Mouse (Mus musculus) neutrophil, adult 5-6 weeks (primary cell): ENCODE data around the gene Trim33. TPM values are rescaled to one million over a fixed set of nuclear protein-coding genes. Genes with fewer than 3 reads are reported as not detected.

ENCODE experiments used
- ATAC-seq: fragments of 151-379, 151-347 bp; 2 replicates; pipeline ENCODE4 v1.8.0; 2017; ENCODE audit warnings: mild to moderate bottlenecking, moderate TSS enrichment; ENCODE audit not compliant: insufficient number of reproducible peaks, poor library complexity, low FRiP score, severe bottlenecking; ENCODE audit errors: extremely low read depth
- total RNA-seq: library from RNA; stranded (forward); fragments of 200-1000 nt; gene quantifications from 2 replicates; pipeline ENCODE4 v1.2.3, GENCODE M21; 2017

The Trim33 gene
- total RNA-seq, 1 experiment from 2014 or later = 130 TPM

DNA sequence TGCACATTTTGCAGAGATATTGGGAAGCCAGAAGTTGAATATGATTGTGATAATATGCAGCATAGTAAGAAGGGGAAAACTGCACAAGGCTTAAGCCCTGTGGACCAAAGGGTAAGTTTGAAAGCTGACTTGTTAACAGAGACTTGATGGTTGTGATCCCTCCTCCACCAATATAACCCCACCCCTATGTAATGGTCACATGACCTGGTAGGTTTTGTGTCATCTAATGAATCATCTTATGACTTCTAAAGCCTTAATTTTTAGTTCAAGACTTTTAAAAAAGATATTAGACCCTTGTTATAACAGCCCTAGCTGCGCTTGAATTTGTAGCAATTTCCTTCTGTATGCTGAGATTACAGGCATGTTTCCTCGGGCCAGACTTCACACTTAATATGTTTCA, 67.6 kb downstream of the Trim33 start:
- no peak for ATAC-seq

DNA sequence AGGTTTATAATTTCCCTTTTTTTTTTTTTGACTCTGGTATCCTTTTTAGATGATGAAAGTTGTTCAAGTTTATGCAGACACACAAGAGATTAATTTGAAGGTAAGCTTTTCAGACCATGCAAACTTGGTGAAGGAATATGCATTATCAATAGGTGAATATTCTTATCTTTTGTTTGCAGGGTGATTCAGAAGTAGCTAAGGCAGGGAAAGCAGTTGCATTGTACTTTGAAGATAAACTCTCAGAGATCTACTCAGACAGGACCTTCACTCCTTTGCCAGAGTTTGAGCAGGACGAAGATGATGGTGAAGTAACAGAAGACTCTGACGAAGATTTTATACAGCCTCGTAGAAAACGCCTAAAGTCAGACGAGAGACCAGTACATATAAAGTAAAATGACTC, 74.4 kb downstream of the Trim33 start:
- no peak for ATAC-seq

DNA sequence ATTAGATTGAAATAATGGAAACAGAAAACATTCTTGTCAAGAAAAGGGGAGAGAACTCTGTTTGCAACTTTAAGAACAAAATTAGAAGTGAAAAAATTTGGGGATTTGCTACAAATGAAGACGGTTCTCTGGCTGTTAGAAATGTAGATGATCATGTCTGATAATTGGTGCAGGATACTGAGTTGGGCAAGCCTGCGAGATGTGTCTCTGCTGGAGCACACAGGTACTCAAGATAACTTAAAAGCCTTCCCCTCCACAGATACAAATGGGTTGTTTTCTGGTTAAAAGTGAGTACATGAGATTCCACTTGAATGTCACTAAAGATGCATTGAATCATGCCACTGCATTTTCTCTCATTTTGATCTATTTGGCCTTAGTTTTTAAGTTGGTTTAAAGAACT, 74.9 kb downstream of the Trim33 start:
- ATAC-seq = no peak

DNA sequence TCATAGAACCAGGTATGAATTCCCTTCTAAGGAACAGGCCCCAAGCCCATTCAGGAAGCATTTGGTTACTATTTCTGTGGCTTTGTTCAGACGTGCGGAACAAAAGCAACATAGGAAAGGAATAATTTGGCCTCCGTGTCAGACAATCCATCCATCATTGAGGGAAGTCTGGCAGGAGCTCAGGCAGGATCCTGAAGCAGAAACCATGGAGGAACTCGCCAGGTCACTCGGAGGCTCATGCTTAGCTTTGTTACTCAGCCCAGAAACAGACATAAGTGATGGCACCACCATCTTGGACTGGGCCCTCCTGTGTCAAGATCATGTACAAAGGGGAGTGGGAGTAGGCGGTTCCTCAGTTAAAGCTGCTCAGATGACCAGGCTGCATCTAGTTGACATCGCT, 82.1 kb downstream of the Trim33 start:
- no peak for ATAC-seq

DNA sequence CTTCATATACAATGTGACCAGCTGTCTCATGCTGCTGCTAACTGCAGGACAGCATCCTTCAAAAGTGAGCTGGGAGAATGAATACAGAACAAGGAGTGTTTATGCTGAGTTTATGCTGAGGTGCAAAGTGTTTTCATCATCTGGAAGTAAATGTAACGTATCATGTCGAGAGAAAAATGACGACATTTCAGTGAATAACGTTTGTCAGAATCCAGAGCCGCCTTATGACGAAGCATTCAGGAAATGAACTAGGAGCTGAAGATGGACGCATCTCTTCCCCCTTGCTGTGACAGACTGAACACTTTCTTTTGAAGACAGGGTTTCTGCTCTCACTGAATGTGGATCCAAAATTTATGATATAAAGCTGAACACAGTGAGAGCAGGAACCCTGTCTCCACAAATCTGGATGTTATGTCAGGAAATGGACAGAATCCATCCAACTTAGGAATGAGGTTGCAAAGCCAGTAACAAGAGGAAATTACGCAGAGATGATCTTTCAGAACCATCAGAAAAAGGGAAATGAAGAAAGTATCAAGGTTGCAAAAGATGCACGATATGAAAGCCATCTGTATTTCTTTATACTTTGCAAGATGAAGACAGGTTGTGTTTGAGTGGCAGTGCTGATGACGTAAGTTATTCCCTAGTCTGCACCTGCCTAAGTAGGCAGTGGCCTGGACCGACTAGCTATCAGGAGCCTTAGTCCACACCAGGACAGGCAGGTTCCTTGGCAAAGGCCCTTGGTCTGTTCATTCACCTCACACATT, 85.3 kb downstream of the Trim33 start:
- ATAC-seq = peak; percentile 30; the same call in 1 of the 2 replicates

DNA sequence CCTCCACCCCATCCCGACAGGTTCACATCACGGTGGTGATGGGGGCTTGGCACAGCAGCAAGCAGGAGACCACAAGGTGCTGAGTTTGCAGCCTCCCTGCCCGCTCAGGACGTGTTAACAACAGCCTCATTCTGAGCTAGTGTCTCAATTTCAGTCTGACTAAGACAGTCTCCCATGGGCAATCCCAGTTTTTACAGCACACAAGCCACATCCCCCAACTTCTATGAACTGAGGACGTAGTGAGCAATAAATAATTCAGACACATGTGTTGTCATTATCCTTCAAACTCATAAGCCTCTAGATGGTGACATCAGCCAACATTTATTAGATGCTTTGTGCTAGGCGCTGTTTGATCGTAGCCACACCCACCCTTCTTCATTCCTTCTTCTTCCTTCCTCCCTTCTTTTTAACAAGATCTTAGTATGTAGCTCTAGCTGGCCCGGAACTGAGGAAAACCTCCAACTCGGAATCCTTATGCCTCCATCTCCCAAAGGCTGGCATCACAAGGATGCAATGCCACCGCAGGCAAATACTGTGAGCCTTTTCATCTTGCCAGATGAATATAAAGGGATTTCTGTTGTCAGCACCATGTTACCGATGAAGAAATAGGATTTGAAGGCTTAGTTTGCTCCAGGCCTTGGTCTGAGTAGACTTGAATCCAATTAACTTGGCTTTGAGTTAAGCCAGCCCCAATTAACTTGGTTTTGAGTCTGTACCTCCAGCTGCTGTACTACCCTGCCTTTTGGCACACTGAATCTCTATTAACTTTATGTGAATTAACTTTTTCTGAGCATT, 88.3 kb downstream of the Trim33 start:
- no peak for ATAC-seq

DNA sequence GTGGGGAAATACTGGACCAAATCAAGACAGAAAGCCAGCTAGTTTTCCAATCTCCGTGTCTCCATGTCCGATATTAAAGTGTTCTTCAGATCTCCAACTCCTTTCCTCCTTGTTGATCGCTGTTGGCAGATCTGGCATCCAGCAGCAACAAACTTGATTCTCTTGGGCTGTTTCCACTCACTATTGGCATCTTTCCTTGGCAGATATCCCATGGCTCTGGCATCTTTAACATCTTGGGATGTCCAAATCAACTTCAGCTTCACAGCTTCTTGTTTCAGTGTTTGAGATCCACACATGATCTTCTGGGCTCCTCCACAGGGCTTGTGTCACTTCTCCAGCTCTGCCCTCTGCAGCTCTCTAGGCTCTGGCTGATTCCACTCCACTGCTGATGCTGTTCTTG, 89.6 kb downstream of the Trim33 start:
- ATAC-seq = no peak

DNA sequence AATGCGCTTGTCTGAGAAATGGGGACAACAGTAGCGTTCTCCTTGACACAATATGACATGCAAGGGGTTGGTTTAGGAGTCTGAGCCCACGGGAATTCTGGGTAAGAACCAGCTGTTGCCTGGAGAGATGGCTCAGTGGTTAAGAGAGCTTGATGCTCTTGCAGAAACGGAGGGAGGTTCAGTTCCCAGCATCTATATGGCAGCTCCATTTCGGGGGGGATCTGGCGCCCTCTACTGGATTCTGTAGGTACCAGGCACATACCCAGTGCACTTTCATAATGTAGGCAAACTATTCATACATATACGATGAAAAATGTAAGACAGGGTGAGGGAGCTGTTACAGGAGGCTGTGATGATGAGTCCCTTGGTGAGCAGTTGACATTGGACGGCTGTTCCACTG, 94.9 kb downstream of the Trim33 start:
- ATAC-seq = 0 out of 2 replicates have a peak, but pooled peaks have one; percentile 20

DNA sequence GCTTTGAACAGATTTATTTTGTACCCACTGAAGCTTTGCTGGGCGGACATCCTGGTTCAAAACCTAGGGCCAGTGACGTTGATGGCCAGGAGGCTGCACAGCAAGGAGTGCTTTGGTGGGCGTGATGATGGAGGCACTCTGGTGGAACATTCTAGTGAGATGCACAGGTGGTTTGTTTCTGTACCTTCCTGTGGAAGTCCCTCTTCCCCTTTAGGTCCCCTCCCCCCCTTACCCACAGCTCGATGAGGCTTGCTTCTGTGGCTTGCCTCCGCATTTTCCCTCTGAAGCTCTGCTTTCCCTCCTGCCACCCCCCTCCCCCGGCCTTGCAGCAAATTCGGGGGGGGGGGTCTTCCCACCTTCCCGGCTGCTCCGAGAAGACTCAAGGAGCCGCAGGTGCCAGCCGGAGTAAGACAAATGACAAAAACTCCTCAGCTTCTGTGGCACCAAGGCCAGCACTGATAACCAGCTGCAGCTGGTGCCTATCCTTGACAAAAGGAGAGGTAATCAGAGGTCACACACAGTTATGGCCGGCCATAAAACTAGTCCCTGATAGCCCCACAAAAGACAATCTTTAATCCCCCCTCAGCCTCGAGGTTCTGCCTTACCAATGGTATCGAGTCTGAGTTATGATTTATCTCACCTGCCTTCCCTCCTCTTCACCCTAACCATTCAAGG, 96.2 kb downstream of the Trim33 start:
- peak; percentile 65 for ATAC-seq

DNA sequence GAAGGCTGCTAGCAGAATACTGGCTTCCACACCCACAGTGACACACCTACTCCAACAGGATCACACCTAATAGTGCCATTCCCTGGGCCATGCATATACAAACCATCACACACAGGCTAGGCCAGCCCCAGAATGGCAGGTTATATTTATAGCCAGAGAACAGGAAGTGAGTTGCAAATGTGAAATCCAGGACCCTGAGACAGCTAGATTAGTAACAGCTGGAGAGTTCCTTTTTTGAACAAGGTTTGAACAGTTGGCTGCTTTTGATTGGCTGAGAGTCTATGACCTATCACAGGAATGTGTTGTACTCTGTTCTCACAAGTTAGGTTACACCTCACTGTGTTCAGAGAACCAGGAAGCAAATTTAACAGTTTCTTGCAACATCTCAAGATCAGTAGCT, 98.9 kb downstream of the Trim33 start:
- ATAC-seq = peak; percentile 87

DNA sequence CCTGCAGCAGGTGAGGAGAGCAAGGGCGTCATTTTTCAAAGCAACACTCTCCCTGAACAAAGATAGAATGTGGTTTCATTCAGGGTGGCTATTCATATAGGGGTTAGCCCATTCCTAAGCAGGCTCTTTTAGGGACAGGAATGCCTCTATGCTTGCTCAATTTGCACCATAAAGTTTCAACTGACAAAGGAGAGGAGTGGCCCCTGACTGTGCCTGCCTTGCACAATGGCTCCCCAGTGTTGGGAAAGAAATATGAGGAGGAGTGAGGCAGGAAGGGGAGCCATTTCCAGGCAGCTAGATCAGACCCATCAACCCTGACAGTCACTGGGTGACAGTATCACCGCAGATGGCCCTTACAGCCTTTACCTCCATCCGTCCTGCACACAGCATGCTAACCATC, 100.3 kb downstream of the Trim33 start:
- ATAC-seq = no peak

DNA sequence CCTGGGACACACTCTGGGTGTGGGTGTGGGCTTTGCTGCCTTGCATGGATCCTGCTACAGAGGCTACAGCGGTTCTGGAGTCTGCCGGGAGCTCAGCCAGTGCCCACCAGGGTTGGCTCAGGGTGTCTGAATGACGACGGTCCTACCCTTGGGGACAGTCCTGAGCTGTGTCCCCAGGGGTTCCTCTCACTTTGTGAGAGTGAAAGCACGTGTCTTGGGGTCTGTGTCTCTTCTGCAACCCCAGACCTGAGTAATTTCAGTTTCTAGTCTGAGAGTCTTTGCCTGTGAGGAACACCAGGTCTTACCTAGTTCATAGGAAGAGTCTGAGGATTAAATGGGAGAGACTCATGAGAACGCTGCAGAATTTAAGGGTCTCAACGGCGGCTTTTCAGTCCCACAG, 101.7 kb downstream of the Trim33 start:
- no peak for ATAC-seq

DNA sequence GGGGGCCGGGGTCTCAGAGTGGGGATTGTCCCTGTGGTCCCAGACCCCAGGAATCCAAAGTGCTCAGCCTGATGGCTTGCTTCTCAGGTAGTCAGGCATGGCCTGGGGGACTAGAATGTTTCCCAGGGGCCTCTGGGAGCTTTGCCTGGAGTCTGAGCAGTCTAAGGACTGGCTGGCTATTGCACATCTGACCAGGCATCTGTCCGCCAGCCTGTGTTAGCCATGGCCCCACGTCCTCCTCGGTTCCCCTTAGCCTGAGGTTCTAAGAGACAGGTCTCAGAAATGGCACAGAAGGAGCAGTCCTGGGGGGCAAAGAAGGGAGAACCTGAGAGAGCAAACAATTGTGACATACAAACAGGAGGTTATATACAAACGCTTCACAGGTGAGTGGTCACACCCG, 102.3 kb downstream of the Trim33 start:
- no peak for ATAC-seq

DNA sequence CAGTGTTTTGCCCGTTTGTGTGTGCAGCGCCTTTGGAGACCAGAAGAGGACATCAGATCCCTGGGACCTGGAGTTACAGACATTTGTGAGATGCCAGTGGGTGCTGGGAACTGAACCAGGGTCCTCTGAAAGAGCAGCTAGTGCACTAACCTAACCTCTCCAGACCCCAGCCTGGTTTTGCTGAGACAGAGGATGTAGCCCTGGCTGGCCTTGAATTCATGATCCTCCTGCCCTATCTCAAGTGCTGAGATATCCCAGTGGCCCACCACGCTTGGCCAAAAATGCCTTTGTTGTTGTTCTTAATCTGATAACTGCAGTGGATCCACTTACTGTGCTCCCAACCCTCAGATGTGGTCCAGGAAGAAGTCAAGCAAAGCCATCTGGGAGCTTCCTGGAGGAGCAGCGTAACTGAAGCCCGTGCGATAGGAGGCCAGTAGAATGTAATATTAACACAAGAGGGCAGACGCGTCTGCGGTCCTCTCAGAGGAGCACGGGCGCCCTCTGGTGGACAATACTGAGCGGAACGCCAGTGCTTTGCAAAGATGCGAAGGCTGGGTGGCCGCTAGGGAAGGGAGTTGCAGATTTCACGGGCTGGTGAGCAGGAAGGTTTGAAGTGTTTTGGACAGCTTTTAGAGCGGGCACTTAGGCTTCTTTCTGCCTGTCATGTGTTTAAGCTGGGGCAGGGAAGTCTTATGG, 103.9 kb downstream of the Trim33 start:
- peak; percentile 86 for ATAC-seq

DNA sequence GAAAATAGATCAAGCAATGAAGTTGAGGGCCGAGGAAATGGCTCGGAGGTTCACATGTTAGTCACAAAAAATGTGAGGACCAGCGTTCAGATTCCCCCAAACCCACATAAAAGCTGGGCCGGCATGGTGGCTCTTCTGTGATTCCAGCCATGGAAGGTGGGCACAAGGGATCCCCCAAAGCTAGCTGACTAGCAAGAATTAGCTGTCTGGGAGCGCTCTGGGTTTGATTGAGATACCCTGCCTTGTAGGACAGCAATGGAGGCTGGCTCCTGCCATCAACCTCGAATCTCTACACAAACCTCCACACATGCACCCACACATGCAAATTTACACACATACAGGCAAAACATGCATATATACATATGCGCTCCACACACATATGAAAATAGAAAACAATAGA, 105.4 kb downstream of the Trim33 start:
- no peak for ATAC-seq

DNA sequence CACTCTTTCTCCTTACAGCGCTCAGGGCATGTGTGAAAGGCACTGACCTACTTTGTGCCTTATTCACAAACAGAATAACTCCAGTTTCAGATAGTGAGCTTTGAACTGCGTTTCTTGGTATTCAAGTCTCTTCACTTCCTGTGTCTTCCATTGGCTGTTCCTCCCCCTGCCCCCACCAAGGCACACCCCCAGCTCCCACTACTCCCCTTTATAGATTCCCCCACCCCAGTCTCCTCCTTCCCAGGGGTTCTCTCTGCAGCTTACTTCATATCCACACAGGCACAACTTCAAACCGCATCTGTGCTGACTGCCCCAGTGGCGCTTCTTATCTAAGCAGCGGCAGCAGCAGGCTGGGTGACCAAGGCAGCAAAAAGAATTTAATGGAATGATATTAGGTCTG, 105.9 kb downstream of the Trim33 start:
- ATAC-seq = no peak

DNA sequence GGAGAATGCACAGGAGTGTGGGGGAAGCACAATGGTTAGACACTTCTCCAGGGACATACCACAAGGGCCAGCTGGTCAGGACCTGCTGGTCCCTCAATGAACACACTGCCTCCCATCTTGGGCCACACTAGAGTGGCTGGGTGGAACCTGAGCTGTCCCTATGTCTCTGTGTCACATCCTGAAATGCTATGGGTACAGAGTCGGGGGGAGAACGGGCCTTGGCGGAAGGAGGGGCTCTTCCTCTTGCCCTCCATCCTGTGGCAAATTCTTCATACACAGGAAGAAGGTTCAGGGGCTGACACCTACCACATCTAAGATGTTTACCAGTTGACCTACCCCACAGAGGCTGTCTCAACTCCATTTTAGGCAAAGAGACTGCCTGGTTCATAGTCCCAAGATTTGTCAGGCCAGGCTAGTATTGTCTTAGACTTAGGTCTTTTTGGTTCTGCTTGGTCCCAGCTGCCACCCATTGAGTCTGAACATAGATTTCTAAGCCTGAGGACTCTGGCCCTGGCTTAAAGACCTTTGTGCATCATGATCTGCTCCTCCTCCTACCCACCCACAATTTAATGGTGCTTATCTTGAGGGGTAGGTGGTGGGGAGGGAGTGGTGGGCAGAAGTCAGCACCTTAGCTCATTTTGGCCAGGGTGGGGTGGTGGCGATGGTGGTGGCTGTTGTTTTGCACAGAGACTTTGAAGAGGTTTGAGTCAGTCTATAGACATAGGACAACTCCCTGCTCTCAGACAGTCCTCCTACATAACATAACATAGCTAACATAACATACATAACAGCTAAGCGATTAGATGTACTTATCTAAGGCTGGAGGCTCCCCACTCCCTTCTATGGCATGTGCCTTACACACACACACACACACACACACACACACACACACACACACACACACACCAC, 106.5 kb downstream of the Trim33 start:
- ATAC-seq = no peak

DNA sequence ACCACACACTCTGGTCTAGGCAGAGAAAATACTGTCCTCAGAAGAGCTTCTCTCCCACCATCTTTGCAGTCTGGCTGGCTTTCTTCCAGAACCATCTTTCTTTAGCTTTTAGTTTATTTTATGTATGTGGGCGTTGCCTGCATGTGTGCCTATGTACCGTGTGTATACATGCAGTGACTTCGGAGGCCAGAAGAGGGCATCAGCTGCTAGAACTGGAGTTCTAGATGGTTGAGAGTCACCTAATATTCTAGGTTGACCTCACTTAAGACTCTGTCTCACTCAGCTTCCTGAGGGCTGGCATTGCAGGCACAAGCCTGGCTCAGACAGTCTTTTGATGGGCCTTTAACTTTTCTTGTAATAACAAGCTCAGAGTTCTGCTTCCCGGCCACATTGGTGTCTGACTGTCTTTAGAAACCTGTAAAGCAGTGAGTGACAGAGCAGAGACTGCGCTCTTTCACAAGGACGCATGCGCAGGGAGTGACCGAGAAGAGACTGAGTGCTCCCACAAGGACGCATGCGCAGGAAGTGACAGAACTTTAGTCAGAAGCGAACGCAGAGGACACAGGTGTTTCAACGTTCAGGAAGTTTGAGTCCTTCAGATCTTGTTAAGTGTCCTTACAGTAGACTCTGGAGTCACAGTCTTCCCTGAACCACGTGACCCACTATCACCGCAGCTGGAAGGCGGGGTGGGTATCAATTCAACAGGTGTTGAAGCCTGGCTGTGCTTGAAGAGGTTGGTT, 107.4 kb downstream of the Trim33 start:
- ATAC-seq = peak; percentile 30; the same call in 1 of the 2 replicates
